Mouse (Mus musculus) neural tube, embryonic 14.5 days (tissue): ENCODE results near the gene Rnf150. TPM values are rescaled to one million over a fixed set of nuclear protein-coding genes. Genes with fewer than 3 reads are reported as not detected.

ENCODE experiments used
- ATAC-seq: fragments of 200-750 bp; cut with Nextera tagmentation; 2 replicates; pipeline ENCODE4 v1.8.0; 2017; ENCODE audit warnings: low read depth, mild to moderate bottlenecking, moderate TSS enrichment, moderate library complexity
- H3K27ac ChIP-seq: fragments of 300-500 bp; sonication (generic); 2 replicates; pipeline ENCODE4 v1.5.1; 2014; ENCODE audit warnings: low read depth, mild to moderate bottlenecking, control low read depth, low read length, moderate library complexity, mixed read lengths
- H3K27me3 ChIP-seq: fragments of 300-500 bp; sonication (generic); 2 replicates; pipeline ENCODE4 v1.6.1; 2014; ENCODE audit warnings: low read length; ENCODE audit not compliant: control insufficient read depth, insufficient read depth
- H3K36me3 ChIP-seq: fragments of 300-500 bp; sonication (generic); 2 replicates; pipeline ENCODE4 v1.6.1; 2014; ENCODE audit warnings: low read length, mixed read lengths; ENCODE audit not compliant: control insufficient read depth, insufficient read depth
- H3K4me1 ChIP-seq: fragments of 300-500 bp; sonication (generic); 2 replicates; pipeline ENCODE4 v1.6.1; 2014; ENCODE audit warnings: low read length; ENCODE audit not compliant: control insufficient read depth, insufficient read depth
- H3K4me2 ChIP-seq: fragments of 300-500 bp; sonication (generic); 2 replicates; pipeline ENCODE4 v1.6.1; 2014; ENCODE audit warnings: mild to moderate bottlenecking, low read depth, low read length, control low read depth
- H3K4me3 ChIP-seq: fragments of 300-500 bp; sonication (generic); 2 replicates; pipeline ENCODE4 v1.5.1; 2014; ENCODE audit warnings: low read depth, low read length, control low read depth, mixed read lengths
- H3K9ac ChIP-seq: fragments of 300-500 bp; sonication (generic); replicated peaks from 2 replicates; pipeline ENCODE4 v1.6.1; 2014; ENCODE audit warnings: low read depth, mild to moderate bottlenecking, control low read depth, low read length, mixed read lengths
- H3K9me3 ChIP-seq: fragments of 300-500 bp; sonication (generic); 2 replicates; pipeline ENCODE4 v1.6.1; 2016; ENCODE audit warnings: low read length; ENCODE audit not compliant: control insufficient read depth
- WGBS: fragments of 180-500 bp; shearing (Covaris S2); extraction: QIAGEN DNeasy Blood & Tissue Kit; methylation state at CpG from one replicate; pipeline ENCODE4 v1.1.7; 2014; 5-methylcytosine and 5-hydroxymethylcytosine counted together
- polyA plus RNA-seq: library from polyadenylated mRNA; unstranded; fragments of >200 nt; fragmentation: Nextera tagmentation; extraction: Ambion mirVana; gene quantifications from 2 replicates; pipeline ENCODE4 v1.2.1, GENCODE M21; 2014

The Rnf150 gene
- polyA plus RNA-seq, 1 experiment from 2014 or later, result 3.8 TPM

- Histone ChIP-seq H3K27ac (no peak overlapping the region), H3K4me3 (no peak overlapping the region), H3K9me3 (no peaks in the 10 kb centered on the region), H3K27me3 (no peaks in the 10 kb centered on the region), H3K9ac (no peak overlapping the region), H3K4me2 (no peak overlapping the region), H3K36me3 (no peaks in the 10 kb centered on the region), H3K4me1 (peaks cover 4% of the 10 kb centered on the region; the same call in 1 of the 2 replicates)
- no peak for ATAC-seq
- WGBS, result 84% methylated on average over 4 of the region's 4 CpGs
These were observed 37.8 kb downstream of the Rnf150 start for GRCm38 (mm10) chr8:82900958-82901357.

GRCm38 (mm10) chr8:82901549-82902138, 38.5 kb downstream of the Rnf150 start:
- Histone ChIP-seq H3K27ac (no peak overlapping the region), H3K4me2 (no peak overlapping the region), H3K4me3 (no peak overlapping the region), H3K9ac (no peak overlapping the region), H3K4me1 (peaks cover 4% of the 10 kb centered on the region; the same call in 1 of the 2 replicates), H3K9me3 (no peaks in the 10 kb centered on the region), H3K27me3 (no peaks in the 10 kb centered on the region), H3K36me3 (no peaks in the 10 kb centered on the region)
- WGBS, result 43% methylated on average over 12 of the region's 12 CpGs
- ATAC-seq, result peak; percentile 63

GRCm38 (mm10) chr8:82903497-82903896, 40.3 kb downstream of the Rnf150 start:
- H3K4me2 ChIP-seq, result no peak overlapping the region
- H3K9me3 ChIP-seq, result no peaks in the 10 kb centered on the region
- ATAC-seq, result no peak
- no peaks in the 10 kb centered on the region for H3K27me3 ChIP-seq
- H3K27ac ChIP-seq, result no peak overlapping the region
- H3K4me3 ChIP-seq, result no peak overlapping the region
- no peak overlapping the region for H3K9ac ChIP-seq
- H3K4me1 ChIP-seq, result peaks cover 4% of the 10 kb centered on the region; the same call in 1 of the 2 replicates
- no peaks in the 10 kb centered on the region for H3K36me3 ChIP-seq
- WGBS, result 94% methylated on average over 3 of the region's 3 CpGs

GRCm38 (mm10) chr8:82907271-82907670, 44.1 kb downstream of the Rnf150 start:
- no peak for ATAC-seq
- Histone ChIP-seq H3K4me1 (no peaks in the 10 kb centered on the region), H3K4me3 (no peak overlapping the region), H3K27ac (no peak overlapping the region), H3K9me3 (no peaks in the 10 kb centered on the region), H3K4me2 (no peak overlapping the region), H3K9ac (no peak overlapping the region), H3K36me3 (no peaks in the 10 kb centered on the region), H3K27me3 (no peaks in the 10 kb centered on the region)
- WGBS, result 95% methylated on average over 3 of the region's 3 CpGs

GRCm38 (mm10) chr8:82911436-82911835, 48.3 kb downstream of the Rnf150 start:
- H3K9ac ChIP-seq, result no peak overlapping the region
- H3K4me3 ChIP-seq, result no peak overlapping the region
- ATAC-seq, result no peak
- no peak overlapping the region for H3K27ac ChIP-seq
- no peaks in the 10 kb centered on the region for H3K27me3 ChIP-seq
- H3K36me3 ChIP-seq, result no peaks in the 10 kb centered on the region
- H3K9me3 ChIP-seq, result no peaks in the 10 kb centered on the region
- no peaks in the 10 kb centered on the region for H3K4me1 ChIP-seq
- no peak overlapping the region for H3K4me2 ChIP-seq

GRCm38 (mm10) chr8:82912282-82912681, 49.1 kb downstream of the Rnf150 start:
- Histone ChIP-seq H3K4me3 (no peak overlapping the region), H3K4me2 (no peak overlapping the region), H3K4me1 (no peaks in the 10 kb centered on the region), H3K9me3 (no peaks in the 10 kb centered on the region), H3K9ac (no peak overlapping the region), H3K27ac (no peak overlapping the region), H3K27me3 (no peaks in the 10 kb centered on the region), H3K36me3 (no peaks in the 10 kb centered on the region)
- no peak for ATAC-seq
- WGBS, result 87% methylated on average over 4 of the region's 4 CpGs

- 94% methylated on average over 3 of the region's 3 CpGs for WGBS
- Histone ChIP-seq H3K4me2 (no peak overlapping the region), H3K9ac (no peak overlapping the region), H3K4me1 (0 out of 2 replicates have a peak, but pooled peaks cover under 1% of the 10 kb centered on the region), H3K27ac (no peak overlapping the region), H3K4me3 (no peak overlapping the region), H3K27me3 (no peaks in the 10 kb centered on the region), H3K9me3 (no peaks in the 10 kb centered on the region), H3K36me3 (no peaks in the 10 kb centered on the region)
- no peak for ATAC-seq
These were observed 51.4 kb downstream of the Rnf150 start for GRCm38 (mm10) chr8:82914543-82914942.

- no peaks in the 10 kb centered on the region for H3K36me3 ChIP-seq
- 69% methylated on average over 1 of the region's 1 CpGs for WGBS
- ATAC-seq, result no peak
- no peak overlapping the region for H3K27ac ChIP-seq
- no peak overlapping the region for H3K4me2 ChIP-seq
- no peaks in the 10 kb centered on the region for H3K27me3 ChIP-seq
- no peak overlapping the region for H3K9ac ChIP-seq
- no peaks in the 10 kb centered on the region for H3K9me3 ChIP-seq
- 0 out of 2 replicates have a peak, but pooled peaks cover 5% of the 10 kb centered on the region for H3K4me1 ChIP-seq
- no peak overlapping the region for H3K4me3 ChIP-seq
These were observed 53.8 kb downstream of the Rnf150 start for GRCm38 (mm10) chr8:82916851-82917539.

GRCm38 (mm10) chr8:82917540-82918316, 54.6 kb downstream of the Rnf150 start:
- no peak overlapping the region for H3K9ac ChIP-seq
- no peak overlapping the region for H3K4me3 ChIP-seq
- no peak overlapping the region for H3K27ac ChIP-seq
- 68% methylated on average over 5 of the region's 5 CpGs for WGBS
- no peaks in the 10 kb centered on the region for H3K9me3 ChIP-seq
- 0 out of 2 replicates have a peak, but pooled peaks cover 5% of the 10 kb centered on the region for H3K4me1 ChIP-seq
- ATAC-seq, result no peak
- no peak overlapping the region for H3K4me2 ChIP-seq
- no peaks in the 10 kb centered on the region for H3K27me3 ChIP-seq
- H3K36me3 ChIP-seq, result no peaks in the 10 kb centered on the region
